Mouse (Mus musculus): ENCODE results near the gene Arid2. TPM values are rescaled to one million over a fixed set of nuclear protein-coding genes. Genes with fewer than 3 reads are reported as not detected.

Gene Arid2
- total and polyA plus RNA-seq, 3 experiments: 20.3 to 31.2 (median 25.9) TPM

DNA sequence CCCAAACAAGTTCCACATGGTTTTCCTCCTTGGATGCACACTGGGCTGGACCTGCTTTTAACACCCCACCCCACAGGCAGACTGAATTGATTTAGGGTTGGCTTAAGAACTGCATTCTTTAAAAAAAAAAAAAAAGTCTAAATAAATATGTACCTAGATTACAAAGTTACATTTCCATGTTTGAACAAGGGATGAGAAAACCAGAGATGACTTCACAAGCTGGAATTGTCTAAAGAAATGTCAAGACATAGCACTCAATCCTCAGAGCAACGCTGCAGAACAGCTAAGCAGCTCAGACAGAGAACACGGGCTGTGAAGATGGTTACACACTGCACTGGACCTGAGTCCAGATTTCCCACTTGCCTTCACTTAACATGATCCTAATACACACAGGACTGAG is 119.8 kb downstream of the Arid2 start:
- no peaks in the 10 kb centered on the region for H3K27me3 ChIP-seq (ENCODE audit: control insufficient read depth in 1 of 2, insufficient read depth in 2 of 2, low read length in 2 of 2)
- no peak overlapping the region for H3K4me3 ChIP-seq (ENCODE audit: control insufficient read depth in 1 of 2, insufficient read depth in 1 of 2, low read depth in 2 of 2, low read length in 2 of 2)
- DNase-seq (ENCODE audit: low read depth, low spot score): no peak
- no peaks in the 10 kb centered on the region for H3K4me1 ChIP-seq (ENCODE audit: control insufficient read depth in 1 of 2, insufficient read depth in 2 of 2, low read length in 2 of 2)
- no peaks in the 10 kb centered on the region for H3K79me2 ChIP-seq (ENCODE audit: control insufficient read depth, insufficient read depth, low read length, poor library complexity)
- no peaks in the 10 kb centered on the region for H3K9me3 ChIP-seq (replicated peaks; ENCODE audit: insufficient read depth, low read length)
- H3K36me3 ChIP-seq (ENCODE audit: control insufficient read depth in 1 of 2, insufficient read depth in 2 of 2, low read length in 2 of 2): peaks cover 0 to 9% of the 10 kb centered on the region in 2 experiments; a peak in 2 of 4 replicates
- no peak overlapping the region for H3K9ac ChIP-seq (ENCODE audit: control insufficient read depth, low read depth, low read length, poor library complexity, severe bottlenecking)
- H3K27ac ChIP-seq (ENCODE audit: control insufficient read depth, low read depth, low read length): no peak overlapping the region
- 0 out of 6 replicates have a peak, but pooled peaks of 1 of the 3 experiments have one; percentile 2 for TF ChIP-seq CTCF (IDR thresholded peaks at IDR 0.05 in 2 of 3, conservative IDR thresholded peaks at IDR 0.05 in 1 of 3; ENCODE audit: control insufficient read depth in 1 of 3, insufficient read depth in 1 of 3, low read depth in 2 of 3, low read length in 3 of 3, poor library complexity in 1 of 3, severe bottlenecking in 1 of 3)
- TF ChIP-seq POLR2A (IDR thresholded peaks at IDR 0.05; ENCODE audit: control insufficient read depth in 1 of 2, insufficient read depth in 1 of 2, low read depth in 1 of 2, low read length in 2 of 2, poor library complexity in 1 of 2): 0 out of 4 replicates have a peak, but pooled peaks of 1 of the 2 experiments have one; percentile 29
- no peak for TF ChIP-seq ZMIZ1 (IDR thresholded peaks at IDR 0.05; ENCODE audit: low read depth, low read length)

DNA sequence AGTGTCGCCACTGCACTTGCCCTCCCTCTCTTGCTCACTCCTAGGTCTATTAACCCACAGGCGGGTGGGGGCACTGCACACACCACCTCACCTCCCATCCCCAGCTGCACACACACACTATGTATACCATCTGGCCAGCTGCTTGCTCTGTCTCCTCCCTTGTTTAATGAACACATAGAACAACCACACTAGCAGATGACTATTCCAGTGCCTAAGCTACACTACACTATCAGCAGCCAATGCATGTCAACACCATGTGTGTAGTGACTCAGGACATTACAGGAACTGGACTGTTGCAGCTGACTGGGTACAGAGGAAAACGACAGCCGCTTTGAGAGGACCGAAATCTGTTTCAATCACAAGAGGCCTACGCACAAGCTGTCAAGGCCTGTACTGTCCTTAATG is 121.4 kb downstream of the Arid2 start:
- Histone ChIP-seq H3K79me2 (ENCODE audit: control insufficient read depth, insufficient read depth, low read length, poor library complexity) (no peaks in the 10 kb centered on the region), H3K27me3 (ENCODE audit: control insufficient read depth in 1 of 2, insufficient read depth in 2 of 2, low read length in 2 of 2) (no peaks in the 10 kb centered on the region), H3K9ac (ENCODE audit: control insufficient read depth, low read depth, low read length, poor library complexity, severe bottlenecking) (no peak overlapping the region), H3K9me3 (replicated peaks; ENCODE audit: insufficient read depth, low read length) (no peaks in the 10 kb centered on the region), H3K27ac (ENCODE audit: control insufficient read depth, low read depth, low read length) (no peak overlapping the region), H3K4me3 (ENCODE audit: control insufficient read depth in 1 of 2, insufficient read depth in 1 of 2, low read depth in 2 of 2, low read length in 2 of 2) (no peak overlapping the region), H3K4me1 (ENCODE audit: control insufficient read depth in 1 of 2, insufficient read depth in 2 of 2, low read length in 2 of 2) (no peaks in the 10 kb centered on the region), H3K36me3 (ENCODE audit: control insufficient read depth in 1 of 2, insufficient read depth in 2 of 2, low read length in 2 of 2) (peaks cover 0 to 23% of the 10 kb centered on the region in 2 experiments; a peak in 2 of 4 replicates)
- no peak for DNase-seq (ENCODE audit: low read depth, low spot score)
- TF ChIP-seq RCOR1 (IDR thresholded peaks at IDR 0.05; ENCODE audit: low read depth, low read length) (no peak), POLR2A (IDR thresholded peaks at IDR 0.05; ENCODE audit: control insufficient read depth in 1 of 2, insufficient read depth in 1 of 2, low read depth in 1 of 2, low read length in 2 of 2, poor library complexity in 1 of 2) (0 out of 4 replicates have a peak, but pooled peaks of 1 of the 2 experiments have one; percentile 5), POLR2AphosphoS2 (IDR thresholded peaks at IDR 0.05; ENCODE audit: low read length) (peak; percentile 53; the same call in 1 of the 2 replicates), NELFE (IDR thresholded peaks at IDR 0.05; ENCODE audit: low read depth, low read length) (no peak), POLR2AphosphoS5 (IDR thresholded peaks at IDR 0.05; ENCODE audit: borderline replicate concordance, low read depth, low read length) (peak; percentile 69; the same call in 1 of the 2 replicates), JUND (IDR thresholded peaks at IDR 0.05; ENCODE audit: low read depth, low read length) (no peak), TBP (IDR thresholded peaks at IDR 0.05; ENCODE audit: low read depth, low read length) (no peak)

DNA sequence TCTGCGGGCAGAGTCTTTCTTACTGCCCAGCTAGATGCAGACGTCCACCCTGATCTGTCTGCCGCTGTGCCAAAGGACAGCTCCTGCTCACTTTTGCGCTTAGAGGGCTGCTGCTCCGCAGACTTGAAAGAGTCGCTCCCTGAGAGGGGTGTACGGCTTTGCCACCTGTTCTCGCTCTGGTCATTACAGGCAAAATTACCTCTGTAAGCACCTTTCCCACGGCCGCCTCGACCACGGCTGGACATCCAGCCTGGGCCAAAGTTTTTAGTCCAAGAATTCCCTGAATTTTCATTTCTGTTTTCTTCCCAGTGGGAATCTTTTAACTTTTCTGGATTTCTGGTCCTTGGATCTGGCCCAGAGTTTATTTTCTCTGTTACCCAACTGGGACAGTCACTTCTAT is 130.8 kb downstream of the Arid2 start:
- Histone ChIP-seq H3K36me3 (ENCODE audit: control insufficient read depth in 1 of 2, insufficient read depth in 2 of 2, low read length in 2 of 2) (peaks cover 0 to 86% of the 10 kb centered on the region in 2 experiments; a peak in 2 of 4 replicates), H3K9me3 (replicated peaks; ENCODE audit: insufficient read depth, low read length) (no peaks in the 10 kb centered on the region), H3K4me1 (ENCODE audit: control insufficient read depth in 1 of 2, insufficient read depth in 2 of 2, low read length in 2 of 2) (no peaks in the 10 kb centered on the region), H3K79me2 (ENCODE audit: control insufficient read depth, insufficient read depth, low read length, poor library complexity) (no peaks in the 10 kb centered on the region), H3K27ac (ENCODE audit: control insufficient read depth, low read depth, low read length) (no peak overlapping the region), H3K9ac (ENCODE audit: control insufficient read depth, low read depth, low read length, poor library complexity, severe bottlenecking) (no peak overlapping the region), H3K27me3 (ENCODE audit: control insufficient read depth in 1 of 2, insufficient read depth in 2 of 2, low read length in 2 of 2) (no peaks in the 10 kb centered on the region), H3K4me3 (ENCODE audit: control insufficient read depth in 1 of 2, insufficient read depth in 1 of 2, low read depth in 2 of 2, low read length in 2 of 2) (no peak overlapping the region)
- TF ChIP-seq RAD21 (IDR thresholded peaks at IDR 0.05; ENCODE audit: low read depth, low read length): no peak
- TF ChIP-seq JUND (IDR thresholded peaks at IDR 0.05; ENCODE audit: low read depth, low read length): no peak
- no peak for TF ChIP-seq ETS1 (IDR thresholded peaks at IDR 0.05; ENCODE audit: low read depth, low read length)
- TF ChIP-seq EP300 (IDR thresholded peaks at IDR 0.05; ENCODE audit: low read depth in 1 of 2, low read length in 2 of 2): no peak
- no peak for TF ChIP-seq TCF12 (IDR thresholded peaks at IDR 0.05; ENCODE audit: low read depth, low read length)
- no peak for TF ChIP-seq UBTF (IDR thresholded peaks at IDR 0.05; ENCODE audit: borderline replicate concordance, insufficient read depth, low read depth, low read length)
- no peak for DNase-seq (ENCODE audit: low read depth, low spot score)

All from MEL (cell line).